Mouse (Mus musculus): ENCODE measurements around the gene Sel1l3. TPM values are rescaled to one million over a fixed set of nuclear protein-coding genes. Genes with fewer than 3 reads are reported as not detected.

The Sel1l3 gene
- polyA plus RNA-seq, 1 experiment from 2014 or later, result 2.0 TPM

GRCm38 (mm10) chr5:53230560-53230959 lies 16.8 kb upstream of the Sel1l3 start:
- no peak for DNase-seq (ENCODE audit: low spot score)
- Histone ChIP-seq H3K9ac (replicated peaks; ENCODE audit: low read depth) (no peak overlapping the region), H3K4me3 (ENCODE audit: low read depth, low read length) (no peak overlapping the region), H3K4me1 (ENCODE audit: insufficient read depth, low read depth, low read length) (no peaks in the 10 kb centered on the region), H3K27me3 (replicated peaks; ENCODE audit: insufficient read depth, low read length) (no peaks in the 10 kb centered on the region; the same call in 1 of the 2 replicates), H3K4me2 (replicated peaks; ENCODE audit: low read depth, low read length) (no peak overlapping the region), H3K27ac (ENCODE audit: low read length) (no peak overlapping the region), H3K36me3 (ENCODE audit: insufficient read depth, low read length) (no peaks in the 10 kb centered on the region), H3K9me3 (ENCODE audit: low read length) (no peaks in the 10 kb centered on the region)
- no peak for TF ChIP-seq EP300 (IDR thresholded peaks at IDR 0.05)
- TF ChIP-seq CTCF (IDR thresholded peaks at IDR 0.05), result no peak
- no peak for ATAC-seq
- 61% methylated on average over 4 of the region's 4 CpGs for WGBS

- Histone ChIP-seq H3K27me3 (replicated peaks; ENCODE audit: insufficient read depth, low read length) (no peaks in the 10 kb centered on the region), H3K9me3 (ENCODE audit: low read length) (no peaks in the 10 kb centered on the region), H3K9ac (replicated peaks; ENCODE audit: low read depth) (no peak overlapping the region), H3K27ac (ENCODE audit: low read length) (no peak overlapping the region), H3K36me3 (ENCODE audit: insufficient read depth, low read length) (no peaks in the 10 kb centered on the region), H3K4me1 (ENCODE audit: insufficient read depth, low read depth, low read length) (no peaks in the 10 kb centered on the region), H3K4me3 (ENCODE audit: low read depth, low read length) (no peak overlapping the region), H3K4me2 (replicated peaks; ENCODE audit: low read depth, low read length) (no peak overlapping the region)
- DNase-seq (ENCODE audit: low spot score), result no peak
- 78% methylated on average over 13 of the region's 13 CpGs for WGBS
- TF ChIP-seq EP300 (IDR thresholded peaks at IDR 0.05) (no peak), CTCF (IDR thresholded peaks at IDR 0.05) (no peak)
- no peak for ATAC-seq
Observed at GRCm38 (mm10) chr5:53225434-53225833, 11.7 kb upstream of the Sel1l3 start.

- DNase-seq (ENCODE audit: low spot score) (no peak), ATAC-seq (no peak)
- Histone ChIP-seq H3K27me3 (replicated peaks; ENCODE audit: insufficient read depth, low read length) (peaks cover 6% of the 10 kb centered on the region; the same call in 1 of the 2 replicates), H3K4me1 (ENCODE audit: insufficient read depth, low read depth, low read length) (0 out of 2 replicates have a peak, but pooled peaks cover 3% of the 10 kb centered on the region), H3K27ac (ENCODE audit: low read length) (no peak overlapping the region), H3K9ac (replicated peaks; ENCODE audit: low read depth) (no peak overlapping the region), H3K4me2 (replicated peaks; ENCODE audit: low read depth, low read length) (no peak overlapping the region), H3K36me3 (ENCODE audit: insufficient read depth, low read length) (no peaks in the 10 kb centered on the region), H3K4me3 (ENCODE audit: low read depth, low read length) (no peak overlapping the region), H3K9me3 (ENCODE audit: low read length) (no peaks in the 10 kb centered on the region)
- TF ChIP-seq EP300 (IDR thresholded peaks at IDR 0.05) (no peak), CTCF (IDR thresholded peaks at IDR 0.05) (no peak)
- WGBS, result 5% methylated on average over 1 of the region's 1 CpGs
Observed at GRCm38 (mm10) chr5:53214801-53215200, 1.1 kb upstream of the Sel1l3 start.

GRCm38 (mm10) chr5:53214362-53214761 lies 635 bp upstream of the Sel1l3 start:
- H3K27me3 ChIP-seq (replicated peaks; ENCODE audit: insufficient read depth, low read length), result peaks cover 6% of the 10 kb centered on the region; the same call in 1 of the 2 replicates
- H3K9me3 ChIP-seq (ENCODE audit: low read length), result no peaks in the 10 kb centered on the region
- H3K9ac ChIP-seq (replicated peaks; ENCODE audit: low read depth), result no peak overlapping the region
- DNase-seq (ENCODE audit: low spot score) (no peak), ATAC-seq (no peak)
- H3K4me2 ChIP-seq (replicated peaks; ENCODE audit: low read depth, low read length), result peak overlapping the region; percentile 98
- TF ChIP-seq EP300 (IDR thresholded peaks at IDR 0.05), result no peak
- TF ChIP-seq CTCF (IDR thresholded peaks at IDR 0.05), result no peak
- H3K4me3 ChIP-seq (ENCODE audit: low read depth, low read length), result no peak overlapping the region
- WGBS, result 24% methylated on average over 5 of the region's 5 CpGs
- H3K4me1 ChIP-seq (ENCODE audit: insufficient read depth, low read depth, low read length), result 0 out of 2 replicates have a peak, but pooled peaks cover 3% of the 10 kb centered on the region
- no peak overlapping the region for H3K27ac ChIP-seq (ENCODE audit: low read length)
- no peaks in the 10 kb centered on the region for H3K36me3 ChIP-seq (ENCODE audit: insufficient read depth, low read length)

GRCm38 (mm10) chr5:53212782-53213710 lies 681 bp downstream of the Sel1l3 start:
- DNase-seq (ENCODE audit: low spot score) (peak; percentile 24), ATAC-seq (peak; percentile 78)

GRCm38 (mm10) chr5:53212087-53212781 lies 1.5 kb downstream of the Sel1l3 start:
- TF ChIP-seq CTCF (IDR thresholded peaks at IDR 0.05), result no peak
- TF ChIP-seq EP300 (IDR thresholded peaks at IDR 0.05), result no peak
- Histone ChIP-seq H3K27me3 (replicated peaks; ENCODE audit: insufficient read depth, low read length) (peaks cover 6% of the 10 kb centered on the region; the same call in 1 of the 2 replicates), H3K4me2 (replicated peaks; ENCODE audit: low read depth, low read length) (peak overlapping the region; percentile 98), H3K9me3 (ENCODE audit: low read length) (no peaks in the 10 kb centered on the region), H3K4me1 (ENCODE audit: insufficient read depth, low read depth, low read length) (0 out of 2 replicates have a peak, but pooled peaks cover 3% of the 10 kb centered on the region), H3K4me3 (ENCODE audit: low read depth, low read length) (peak overlapping the region; percentile 56), H3K9ac (replicated peaks; ENCODE audit: low read depth) (0 out of 2 replicates have a peak overlapping the region, but pooled peaks have one; percentile 34), H3K27ac (ENCODE audit: low read length) (no peak overlapping the region), H3K36me3 (ENCODE audit: insufficient read depth, low read length) (no peaks in the 10 kb centered on the region)
- no peak for ATAC-seq
- peak; percentile 10 for DNase-seq (ENCODE audit: low spot score)
- 13% methylated on average over 20 of the region's 20 CpGs for WGBS

More at GRCm38 (mm10) chr5:53212782-53213710, 681 bp downstream of the Sel1l3 start:
- Histone ChIP-seq H3K27me3 (replicated peaks; ENCODE audit: insufficient read depth, low read length) (peaks cover 6% of the 10 kb centered on the region; the same call in 1 of the 2 replicates), H3K9me3 (ENCODE audit: low read length) (no peaks in the 10 kb centered on the region), H3K36me3 (ENCODE audit: insufficient read depth, low read length) (no peaks in the 10 kb centered on the region), H3K9ac (replicated peaks; ENCODE audit: low read depth) (peak overlapping the region; percentile 34; the same call in 1 of the 2 replicates), H3K4me3 (ENCODE audit: low read depth, low read length) (peak overlapping the region; percentile 56), H3K4me1 (ENCODE audit: insufficient read depth, low read depth, low read length) (0 out of 2 replicates have a peak, but pooled peaks cover 3% of the 10 kb centered on the region), H3K27ac (ENCODE audit: low read length) (no peak overlapping the region), H3K4me2 (replicated peaks; ENCODE audit: low read depth, low read length) (peak overlapping the region; percentile 98)
- WGBS, result under 1% methylated on average over 30 of the region's 99 CpGs
- no peak for TF ChIP-seq EP300 (IDR thresholded peaks at IDR 0.05)

Measured in lung, postnatal 0 days (tissue).